Mouse (Mus musculus) kidney, postnatal 36 days (tissue): ENCODE results near the gene Actc1.

Experiments used
- DNase-seq, 2 experiments: peaks; one replicate each; pipeline ENCODE4 v3.0.0; 2021 to 2022; ENCODE audit warnings: mixed read lengths in 2 of 2

Actc1 gene

DNA sequence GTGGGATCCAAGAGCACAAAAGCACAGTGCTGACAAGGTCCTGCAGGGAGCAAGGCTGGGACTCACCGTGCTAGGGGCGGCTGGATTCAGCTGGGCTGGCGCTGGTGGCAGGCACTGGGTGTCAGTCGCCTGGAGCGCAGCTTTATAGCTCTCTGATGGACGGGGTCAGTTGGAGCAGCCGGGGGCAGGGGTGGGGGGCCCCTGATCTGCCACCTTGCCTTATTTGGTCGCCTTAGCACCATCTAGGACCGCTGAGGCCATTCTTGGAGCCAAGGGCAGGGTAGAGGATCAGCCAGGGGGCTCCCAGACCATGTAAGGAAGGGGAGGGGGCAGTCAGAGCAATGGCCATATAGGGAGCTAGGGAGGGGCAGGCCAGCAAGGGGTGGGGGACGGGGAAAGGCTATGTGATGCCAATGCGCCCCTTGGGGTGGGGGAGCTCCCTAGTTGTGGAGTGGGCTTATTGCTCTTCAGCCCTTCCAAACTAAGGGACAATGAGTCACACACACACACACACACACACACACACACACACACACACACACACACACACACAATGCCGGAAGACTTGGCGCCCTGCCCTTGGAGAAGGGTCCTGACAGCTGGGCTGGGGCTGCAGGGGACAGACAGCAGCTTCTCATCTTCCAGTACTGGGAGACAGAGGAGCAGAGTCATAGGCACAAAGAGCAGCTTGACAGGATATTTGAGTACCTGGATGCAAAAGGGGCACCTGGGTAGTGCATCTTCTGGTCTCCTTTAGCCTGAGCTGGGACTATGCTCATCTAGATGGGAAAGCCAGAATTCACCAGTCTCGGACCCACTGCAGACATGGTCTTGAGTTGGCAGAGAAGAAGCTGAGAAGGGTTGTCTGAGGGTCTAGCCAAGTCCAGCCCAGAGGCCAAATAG lies at the start of gene Actc1:
TSS of gene Actc1 (minus strand) at position 853 of the 903 bp plus-strand sequence.
- DNase-seq = no peak

DNA sequence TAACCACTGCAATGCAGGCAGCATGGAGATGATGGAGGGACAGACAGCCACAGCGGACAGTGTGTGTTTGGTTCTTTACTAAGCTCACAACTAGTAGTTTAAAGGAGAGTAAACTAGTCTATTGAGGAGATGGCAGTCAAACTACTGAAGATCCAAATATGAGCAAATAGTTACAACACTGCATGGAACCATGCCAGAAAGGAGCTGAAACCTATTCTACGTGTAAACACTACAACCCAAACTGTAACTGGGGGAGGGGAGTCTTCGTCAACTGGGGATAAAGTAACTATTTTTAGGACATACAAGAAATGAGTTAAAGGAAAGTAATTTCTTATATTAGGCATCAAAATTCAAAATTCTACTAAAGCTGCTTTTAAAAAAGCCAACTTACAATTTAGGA lies 49.1 kb upstream of the Actc1 start:
- no peak for DNase-seq

DNA sequence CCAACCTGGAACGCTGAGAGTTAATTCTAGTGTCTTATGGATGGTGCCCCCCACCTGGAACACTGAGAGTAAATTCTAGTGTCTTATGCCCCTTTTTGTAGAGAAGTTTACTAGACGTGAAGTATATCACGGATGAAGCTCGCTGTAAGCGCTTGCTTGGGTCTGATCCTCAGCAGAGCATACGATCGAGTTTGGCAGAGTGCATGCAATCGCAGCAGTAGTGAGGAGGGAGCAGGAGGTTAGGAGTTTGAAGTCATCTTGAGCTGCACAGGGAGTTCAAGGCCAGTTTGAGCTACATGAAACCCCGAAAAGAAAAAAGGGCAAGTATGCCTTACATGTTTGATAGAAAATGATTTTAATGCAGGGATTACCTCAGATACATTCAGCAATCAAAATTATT lies 47.5 kb upstream of the Actc1 start:
- no peak for DNase-seq

DNA sequence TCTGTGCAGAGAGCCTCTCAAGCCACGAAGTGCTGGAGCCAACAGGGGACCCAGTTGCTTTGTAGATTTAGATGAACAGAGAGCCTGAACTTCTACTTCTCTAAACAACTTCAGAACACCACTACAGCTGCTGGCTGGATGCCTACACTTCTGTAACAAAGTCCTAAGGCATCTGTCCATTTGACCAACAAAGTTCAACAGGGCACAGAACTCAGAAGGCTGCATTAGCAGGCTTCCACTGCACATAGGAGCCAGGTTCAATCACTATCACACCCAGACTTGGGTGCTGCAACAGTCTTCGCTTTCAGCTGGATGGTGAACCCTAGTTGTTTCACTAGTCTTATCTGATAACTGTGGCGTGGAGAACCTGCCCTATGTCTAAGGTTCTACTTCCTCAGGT lies 46.5 kb upstream of the Actc1 start:
- peak; percentile 5 to 35 for DNase-seq

DNA sequence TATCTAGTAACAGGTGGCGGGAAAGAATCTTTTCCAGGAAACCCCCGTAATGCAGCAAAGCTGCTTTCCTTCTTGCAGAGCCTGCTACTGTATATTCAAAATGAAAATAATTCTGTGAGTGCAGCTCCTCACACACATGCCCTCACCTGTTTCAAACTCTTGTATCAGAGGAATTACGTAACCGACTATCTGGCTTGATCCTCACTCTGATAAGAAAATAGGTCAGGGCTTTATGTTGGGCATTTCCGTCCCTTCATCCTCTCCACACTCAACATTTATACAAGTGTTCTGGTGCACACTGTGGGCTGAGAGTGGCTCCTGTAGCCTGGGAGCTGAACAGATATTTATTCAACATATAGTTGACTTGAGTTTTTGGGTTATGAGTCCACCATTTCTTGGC lies 45.8 kb upstream of the Actc1 start:
- DNase-seq = no peak

DNA sequence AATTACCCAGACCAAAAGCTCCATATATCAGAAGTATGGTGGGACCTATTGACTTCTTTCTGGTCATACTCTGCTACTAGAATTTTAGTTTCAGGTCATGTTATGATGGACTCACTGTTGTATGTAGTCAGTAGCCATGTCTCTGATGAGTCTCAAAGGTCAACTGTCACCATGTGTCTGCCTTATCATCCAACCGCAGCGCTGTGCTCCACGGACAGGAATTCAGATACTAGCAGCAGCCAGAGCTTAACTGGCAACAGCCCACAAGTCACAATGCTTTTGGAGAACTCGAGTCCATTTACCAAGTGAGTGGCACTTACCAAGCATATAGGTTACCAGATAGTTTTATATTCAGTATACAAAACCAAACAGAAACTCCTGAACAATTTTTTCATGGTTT lies 44.3 kb upstream of the Actc1 start:
- DNase-seq = no peak

DNA sequence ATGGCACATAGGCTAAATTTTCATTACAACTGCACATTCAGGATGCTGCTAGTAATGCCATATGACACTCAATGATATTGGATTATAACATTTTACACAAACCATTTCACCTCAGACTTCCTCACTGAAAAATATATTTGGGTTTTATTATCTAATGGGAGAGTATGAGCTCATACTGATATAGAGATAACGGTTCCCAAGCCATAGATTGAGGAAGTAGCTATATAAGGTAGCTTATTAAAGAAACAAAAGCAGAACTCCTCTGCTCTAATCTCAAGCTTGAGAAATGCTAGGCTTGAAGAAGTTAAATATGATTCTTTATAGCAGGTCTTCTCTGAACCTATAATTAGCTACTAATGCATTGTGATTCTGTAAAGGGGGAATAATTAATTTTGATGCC lies 43.2 kb upstream of the Actc1 start:
- no peak for DNase-seq

DNA sequence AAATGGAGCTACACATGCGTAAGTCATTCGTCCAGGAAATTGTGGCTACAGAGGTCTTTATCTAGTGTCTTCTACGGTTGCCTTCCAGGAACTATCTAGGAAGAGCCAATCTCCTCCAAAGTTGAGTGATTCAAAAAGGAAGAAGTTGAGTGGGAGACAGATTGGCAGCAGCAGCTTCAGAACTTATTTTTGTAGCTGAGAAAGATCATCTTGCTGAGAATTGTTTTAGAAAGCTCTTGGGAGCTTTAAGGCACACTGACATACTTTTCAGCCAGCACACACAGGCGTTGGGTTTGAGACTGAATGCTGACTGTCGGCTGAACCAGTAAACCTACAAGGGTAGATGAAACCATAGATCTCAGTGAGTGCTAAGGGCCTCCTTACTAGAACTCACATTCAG lies 42.0 kb upstream of the Actc1 start:
- DNase-seq = no peak

DNA sequence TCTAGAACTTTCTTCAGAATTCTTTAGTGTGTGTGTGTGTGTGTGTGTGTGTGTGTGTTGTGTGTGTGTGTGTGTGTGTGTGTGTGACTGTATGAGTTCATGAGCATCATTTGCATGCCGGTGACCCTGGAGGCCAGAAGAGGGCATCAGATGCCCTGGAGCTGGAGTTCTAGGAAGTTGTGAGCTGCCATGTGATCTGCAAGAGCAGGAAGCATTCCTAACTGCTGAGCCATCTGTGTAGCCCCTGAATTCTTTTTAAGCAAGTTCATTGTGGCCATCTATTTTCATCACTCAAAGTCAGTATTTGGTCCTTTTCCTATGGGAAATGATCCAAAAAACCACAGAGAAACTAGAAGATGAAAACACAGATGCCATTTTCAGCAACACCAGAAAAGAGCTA lies 41.3 kb upstream of the Actc1 start:
- DNase-seq = no peak

DNA sequence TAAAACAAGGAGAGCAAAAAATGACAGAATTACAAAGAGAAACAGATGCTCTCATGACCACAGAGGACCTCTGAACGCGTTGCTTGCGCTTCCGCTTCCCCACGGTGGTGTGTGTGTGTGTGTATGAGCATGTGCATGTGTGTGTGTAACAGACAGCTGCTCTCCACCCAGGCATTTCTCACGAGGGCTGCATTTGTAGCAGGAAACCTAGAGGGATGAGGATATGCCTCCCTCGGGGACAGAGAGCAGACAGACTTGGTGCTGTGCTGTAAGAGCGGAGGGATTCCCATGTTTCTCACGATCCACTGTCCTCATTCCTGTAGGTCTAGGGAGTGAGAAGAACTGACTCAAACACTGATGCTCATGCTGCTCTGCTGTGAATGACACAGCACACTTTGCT lies 40.2 kb upstream of the Actc1 start:
- DNase-seq = no peak

DNA sequence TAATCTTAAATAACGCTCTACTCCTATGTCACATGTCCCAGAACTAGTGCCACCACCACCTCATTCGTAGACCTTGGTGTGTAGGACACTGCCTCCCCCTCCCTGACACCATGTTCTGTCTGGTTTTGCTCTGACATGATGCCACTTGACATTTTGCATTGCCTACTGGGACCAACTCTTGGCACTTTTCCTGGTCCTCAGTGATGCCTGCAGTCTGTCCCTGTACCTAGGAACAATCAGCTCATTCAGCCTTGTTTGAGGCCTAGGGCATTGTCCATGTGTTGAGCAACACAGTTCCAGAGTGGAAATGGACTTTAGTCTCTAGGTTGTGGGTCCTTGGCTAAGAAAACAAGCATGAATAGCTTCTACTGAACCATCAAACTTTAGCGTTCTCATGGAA lies 36.5 kb upstream of the Actc1 start:
- peak; percentile 41 to 45 for DNase-seq

DNA sequence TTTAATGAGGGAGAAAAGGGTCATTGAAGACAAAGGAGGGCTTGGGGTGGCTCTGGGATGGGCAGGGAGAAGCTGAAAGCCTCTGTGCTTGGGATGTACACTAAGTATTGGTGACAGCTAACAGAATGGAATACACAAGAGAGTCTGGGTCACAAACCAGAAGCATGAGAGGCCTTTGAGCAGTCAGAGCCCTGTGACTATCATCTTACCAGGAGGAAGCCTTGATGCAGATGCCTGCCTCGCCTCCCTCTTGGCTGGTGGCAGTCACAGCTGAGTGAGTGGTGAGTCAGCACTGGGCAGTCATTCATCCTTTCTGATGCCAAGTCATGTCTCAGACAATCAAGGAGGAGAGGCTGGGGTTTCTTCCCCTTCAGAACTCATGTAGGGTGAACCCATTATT lies 33.9 kb upstream of the Actc1 start:
- DNase-seq = peak in 1 of 2 experiments; percentile 16

DNA sequence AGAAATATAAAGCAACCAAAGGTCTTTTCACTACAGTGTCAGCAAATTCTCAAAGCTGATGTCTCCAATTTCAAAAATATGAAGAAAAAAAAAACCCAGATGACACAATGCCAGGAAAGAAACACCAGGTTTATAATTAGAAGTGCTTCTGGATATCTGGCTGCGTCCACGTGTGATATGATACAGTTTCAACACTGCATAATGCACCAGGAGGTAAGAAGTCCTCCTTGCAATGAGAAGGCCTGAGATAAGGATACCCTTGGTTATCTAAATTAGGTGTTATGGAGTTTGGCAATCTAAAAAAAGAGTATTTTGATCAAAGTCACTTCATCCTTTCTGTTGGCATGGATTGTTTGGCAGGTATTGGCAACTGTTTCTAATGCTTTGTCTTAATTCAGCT lies 18.5 kb upstream of the Actc1 start:
- DNase-seq = no peak

DNA sequence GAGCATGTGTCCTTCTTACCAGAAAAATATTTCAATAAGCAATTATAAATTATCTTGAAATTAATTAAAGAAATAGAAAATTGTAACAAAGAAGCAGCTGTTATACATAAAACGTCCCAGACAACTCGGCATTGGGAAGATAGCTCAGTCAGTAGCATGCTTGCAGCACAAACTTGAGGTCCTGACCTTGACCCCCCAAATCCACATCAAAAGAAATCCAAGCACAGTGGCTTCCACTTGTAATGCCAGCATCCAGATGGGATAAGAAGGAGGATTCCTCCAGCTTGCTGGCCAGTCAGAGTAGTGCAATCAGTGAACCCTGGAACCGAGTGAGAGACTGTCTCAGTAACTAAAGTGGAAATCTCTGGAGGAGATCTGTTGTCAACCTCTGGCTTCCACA lies 12.9 kb upstream of the Actc1 start:
- DNase-seq = no peak

DNA sequence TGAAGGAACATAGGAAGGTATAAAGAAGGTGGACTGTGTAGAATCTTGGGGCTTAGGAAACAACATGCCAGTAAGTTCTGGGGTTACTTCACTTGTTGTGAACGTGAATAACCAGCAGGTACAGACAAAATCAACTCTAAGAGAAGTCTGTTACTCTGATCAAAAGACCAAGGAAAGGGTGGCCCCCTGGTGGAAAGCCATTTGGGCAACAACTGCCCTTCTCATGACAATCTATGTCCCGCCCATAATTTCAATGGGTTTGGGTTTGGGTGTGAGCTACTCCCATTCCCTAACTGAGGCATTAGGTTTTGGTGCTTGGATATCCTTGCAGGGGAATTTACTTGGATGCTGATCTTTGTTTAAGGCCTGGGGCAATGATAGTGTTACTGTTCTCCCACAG lies 10.7 kb upstream of the Actc1 start:
- DNase-seq = no peak

DNA sequence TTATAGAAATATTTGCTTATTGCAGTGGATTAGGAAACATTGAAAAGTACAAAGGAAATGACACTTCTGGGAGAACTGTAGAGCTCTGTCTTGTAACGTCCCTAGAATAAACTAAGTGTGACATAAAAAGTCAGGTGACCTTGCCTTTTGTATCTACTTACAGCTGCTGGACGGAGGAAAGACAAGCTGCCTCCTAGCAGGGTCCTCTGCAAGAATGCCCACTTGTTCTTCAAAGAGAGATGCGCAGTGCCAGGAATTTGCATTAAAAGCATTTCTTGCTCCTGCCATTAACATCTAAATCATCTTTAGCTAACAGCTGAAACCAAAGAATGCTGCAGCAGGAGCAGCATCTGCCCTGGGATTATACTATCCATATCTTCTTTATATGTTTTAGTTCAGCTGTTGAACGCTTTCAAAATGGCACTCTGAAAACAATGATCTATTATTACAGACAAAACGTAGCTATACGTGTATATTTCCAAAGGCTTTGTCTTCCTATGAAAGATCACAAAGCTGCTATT lies 6.8 kb upstream of the Actc1 start:
- no peak for DNase-seq

DNA sequence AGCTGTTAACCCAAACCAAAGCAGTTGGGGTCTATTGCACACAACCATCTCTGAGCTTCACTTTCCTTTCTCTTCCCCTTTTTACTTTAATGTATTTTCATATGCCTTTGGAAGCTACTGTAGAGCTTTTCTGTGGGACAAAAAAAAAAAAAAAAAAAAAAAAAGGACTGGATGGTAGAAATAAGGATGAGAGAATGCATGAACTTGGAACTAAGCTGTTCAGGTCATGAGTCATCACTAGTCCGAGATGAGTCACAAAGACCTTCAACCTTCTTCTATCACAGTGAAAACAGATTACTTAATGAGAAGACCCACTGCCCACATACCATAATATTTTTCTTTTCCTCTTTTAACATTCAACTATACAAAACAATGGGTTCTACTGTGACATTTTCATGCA lies 6.3 kb upstream of the Actc1 start:
- no peak for DNase-seq

DNA sequence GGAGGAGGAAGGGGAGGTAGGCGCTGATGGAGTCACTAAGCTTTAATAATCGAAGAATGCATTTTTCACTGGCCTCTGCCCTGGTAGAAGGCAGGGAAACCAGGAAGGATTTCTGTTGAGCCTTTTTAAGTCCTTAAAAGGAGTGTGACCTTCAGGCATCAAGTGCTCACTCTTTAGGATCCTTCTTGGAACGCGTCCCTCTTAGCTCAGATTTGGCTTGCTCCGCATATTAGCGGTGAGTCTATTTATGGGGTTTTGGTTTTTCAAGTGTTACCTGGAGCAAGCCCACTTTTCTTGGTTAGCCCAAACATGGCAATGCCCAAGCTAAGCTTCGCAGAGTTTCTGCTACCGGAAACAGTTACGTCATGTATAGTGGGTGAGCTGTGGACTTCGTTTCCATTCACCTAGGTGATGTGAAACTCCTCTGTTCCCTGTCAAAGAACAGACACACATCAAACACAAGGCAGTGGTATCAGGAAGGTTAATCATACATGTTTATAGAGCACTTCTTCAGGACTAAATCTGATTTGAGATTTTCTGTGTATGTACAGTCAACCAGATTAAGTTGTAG lies 5.0 kb upstream of the Actc1 start:
- DNase-seq = no peak

DNA sequence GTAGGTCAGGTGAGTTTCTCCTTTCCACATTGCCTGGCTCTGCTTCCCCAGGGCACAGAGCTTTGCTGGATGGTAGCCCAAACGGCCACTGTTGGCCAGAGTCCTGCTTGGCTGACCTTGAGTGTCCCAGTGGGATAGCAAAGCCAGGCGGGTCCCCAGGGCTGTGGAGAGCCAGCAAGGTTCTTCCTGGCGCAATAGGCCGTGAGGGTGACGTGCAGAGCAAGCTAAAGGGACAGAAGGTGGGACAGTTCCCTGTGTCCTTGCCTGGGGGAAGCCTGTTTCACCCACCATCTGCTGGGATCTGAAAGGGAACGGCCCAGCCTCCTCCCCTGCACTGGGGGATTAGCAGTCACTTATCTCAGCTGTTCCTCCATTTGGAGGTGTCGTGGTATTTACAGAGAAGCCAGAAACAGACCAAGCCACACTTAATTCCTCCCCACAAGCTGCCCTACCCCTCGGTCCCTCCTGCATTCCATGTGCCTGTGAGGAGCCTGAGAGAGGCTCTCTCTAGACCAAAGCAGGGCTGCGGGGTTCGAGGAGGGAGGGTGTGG lies 4.0 kb upstream of the Actc1 start:
- DNase-seq = peak; percentile 44 to 63

DNA sequence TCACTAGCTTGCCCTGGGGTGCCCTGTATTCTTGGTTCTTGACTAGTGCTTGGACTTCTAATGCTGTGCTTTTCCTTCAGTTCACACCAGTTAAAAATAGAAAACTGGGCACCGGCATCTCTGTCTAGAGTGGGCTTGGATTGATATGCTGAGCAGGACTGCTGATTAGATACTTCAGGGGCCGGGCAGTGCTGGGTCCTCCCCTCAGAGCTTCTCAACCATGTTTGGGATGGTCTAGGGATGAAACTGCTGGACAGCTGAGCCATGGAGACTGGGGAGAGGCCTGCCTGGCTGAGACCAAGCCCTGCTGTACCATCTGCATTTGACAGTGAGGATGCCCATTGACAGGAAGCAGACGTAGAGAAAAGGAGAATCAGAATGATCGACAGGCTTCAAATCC lies 781 bp upstream of the Actc1 start:
- no peak for DNase-seq

DNA sequence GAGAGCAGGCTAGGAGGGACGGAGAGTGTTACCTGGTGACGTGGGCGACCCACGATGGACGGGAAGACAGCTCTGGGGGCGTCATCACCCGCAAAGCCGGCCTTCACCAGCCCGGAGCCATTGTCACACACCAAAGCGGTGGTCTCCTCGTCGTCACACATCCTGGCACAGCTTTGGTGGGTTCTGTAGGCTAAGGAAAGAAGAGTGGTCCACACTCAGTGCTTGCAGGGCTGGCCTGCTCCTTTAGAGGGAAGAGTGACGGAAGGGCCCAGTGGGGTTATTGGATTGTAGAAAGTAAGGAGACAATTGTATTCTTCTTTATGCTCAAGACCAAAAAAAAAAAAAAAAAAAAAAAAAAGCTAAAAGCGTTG lies 1.5 kb downstream of the Actc1 start:
- DNase-seq = no peak

DNA sequence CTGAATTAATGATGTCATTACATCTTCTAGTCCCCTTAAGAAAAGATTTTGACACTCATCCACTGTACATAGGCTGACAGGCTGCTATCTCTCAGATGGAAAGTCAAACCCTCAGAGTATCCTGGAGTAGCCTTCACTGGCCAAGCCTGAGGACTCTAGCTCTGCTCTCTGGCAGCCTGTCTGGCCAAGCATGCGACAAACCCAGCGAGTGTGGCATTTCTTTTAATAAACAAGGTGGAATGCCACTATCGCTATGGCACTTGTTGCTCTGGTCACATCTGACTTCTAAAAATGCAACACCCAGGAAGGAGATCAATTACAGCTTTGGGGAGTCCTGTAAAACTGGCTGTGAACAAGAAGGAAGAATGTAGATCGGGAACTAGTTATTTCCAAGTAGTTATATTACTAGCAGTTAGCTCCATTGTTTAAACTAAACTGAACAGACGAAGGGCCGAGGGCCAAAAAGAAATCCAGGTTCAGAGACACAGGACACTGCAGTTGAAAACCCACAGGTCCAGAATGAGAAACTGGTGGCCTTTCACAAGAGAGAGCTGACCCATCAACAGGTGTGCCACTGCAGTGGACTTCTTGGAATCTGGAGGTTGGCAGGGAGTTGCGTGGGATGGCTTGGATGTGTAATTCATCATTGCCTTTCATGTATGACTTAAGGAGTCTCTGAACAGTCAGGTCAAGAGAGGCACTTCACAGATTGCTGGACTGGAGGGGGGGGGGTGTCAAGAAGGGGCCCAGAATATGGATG lies 2.1 kb downstream of the Actc1 start:
- DNase-seq = no peak

DNA sequence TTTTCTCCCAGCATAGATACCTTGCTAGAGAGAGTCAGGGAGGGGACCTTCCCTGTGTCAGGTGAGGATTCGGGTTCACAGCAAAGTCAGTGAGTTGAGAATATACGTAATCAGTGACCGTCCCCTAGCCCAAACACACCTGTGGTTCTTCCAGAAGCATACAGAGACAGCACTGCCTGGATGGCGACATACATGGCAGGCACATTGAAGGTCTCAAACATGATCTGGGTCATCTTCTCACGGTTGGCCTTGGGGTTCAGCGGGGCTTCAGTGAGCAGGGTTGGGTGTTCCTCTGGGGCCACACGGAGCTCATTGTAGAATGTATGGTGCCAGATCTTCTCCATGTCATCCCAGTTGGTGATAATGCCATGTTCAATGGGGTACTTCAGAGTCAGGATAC lies 3.2 kb downstream of the Actc1 start:
- no peak for DNase-seq
